8 mouse cellular contexts compared by ENCODE assay signal in the genomic region with DNA sequence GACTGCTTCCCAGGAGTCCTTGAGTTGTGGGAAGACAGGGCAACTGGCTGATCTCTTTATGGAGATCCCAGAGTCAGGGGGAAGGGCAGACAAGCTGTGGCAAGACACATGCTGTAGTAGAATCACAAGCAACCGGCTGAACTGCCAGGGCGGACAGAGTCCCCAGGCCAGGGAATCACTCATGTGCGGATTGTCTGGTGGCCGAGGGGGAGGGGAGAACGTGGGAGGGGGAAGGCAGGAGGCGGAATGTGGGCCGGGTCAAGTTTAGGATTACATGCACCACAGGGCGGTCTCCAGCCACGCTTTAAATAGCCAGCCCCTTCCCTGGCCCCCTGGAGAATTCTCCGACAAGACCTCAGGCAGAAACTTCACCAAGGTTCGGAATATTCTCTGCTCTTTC. TPM values are rescaled to one million over a fixed set of nuclear protein-coding genes. Genes with fewer than 3 reads are reported as not detected.
DNase-seq lines count a peak whose midpoint lies in the region; ATAC-seq and TF ChIP-seq lines count a peak whose summit lies in the region.

A gene (plus strand): TSS at position 274 of the 400 bp plus-strand sequence.

- H3K27ac ChIP-seq in lung, postnatal 0 days (ENCODE audit: low read length): no peak within 1 kb of the TSS
- H3K27ac ChIP-seq in forebrain, embryonic 11.5 days (ENCODE audit: low read depth, low read length): no peak within 1 kb of the TSS
- H3K27ac ChIP-seq in intestine, embryonic 15.5 days: no peak within 1 kb of the TSS
- peak within 1 kb of the TSS; percentile 78 for H3K27ac ChIP-seq in liver, adult 2 months (replicated peaks; ENCODE audit: insufficient read depth, low read depth, low read length)
- no peak within 1 kb of the TSS for H3K27ac ChIP-seq in stomach, embryonic 15.5 days

- no peak within 1 kb of the TSS for H3K9ac ChIP-seq in lung, postnatal 0 days (replicated peaks; ENCODE audit: low read depth)
- H3K9ac ChIP-seq in forebrain, embryonic 11.5 days (ENCODE audit: low read length): no peak within 1 kb of the TSS
- no peak within 1 kb of the TSS for H3K9ac ChIP-seq in intestine, embryonic 15.5 days
- H3K9ac ChIP-seq in liver, adult 2 months (ENCODE audit: low read depth, low read length): peak within 1 kb of the TSS; percentile 66
- no peak within 1 kb of the TSS for H3K9ac ChIP-seq in stomach, embryonic 15.5 days

- H3K36me3 ChIP-seq in lung, postnatal 0 days (ENCODE audit: insufficient read depth, low read length): no peaks in the 10 kb centered on the region
- H3K36me3 ChIP-seq in forebrain, embryonic 11.5 days (ENCODE audit: control insufficient read depth, insufficient read depth, low read length): no peaks in the 10 kb centered on the region
- no peaks in the 10 kb centered on the region for H3K36me3 ChIP-seq in intestine, embryonic 15.5 days
- H3K36me3 ChIP-seq in liver, adult 2 months (ENCODE audit: control insufficient read depth, insufficient read depth, low read length): no peaks in the 10 kb centered on the region
- no peaks in the 10 kb centered on the region for H3K36me3 ChIP-seq in stomach, embryonic 15.5 days

- H3K79me2 ChIP-seq in liver, adult 2 months (ENCODE audit: control insufficient read depth, insufficient read depth, low read length): 0 out of 2 replicates have a peak, but pooled peaks cover 4% of the 10 kb centered on the region

- H3K4me2 ChIP-seq in lung, postnatal 0 days (replicated peaks; ENCODE audit: low read depth, low read length): no peak within 1 kb of the TSS; the same call in 1 of the 2 replicates
- H3K4me2 ChIP-seq in forebrain, embryonic 11.5 days (ENCODE audit: low read depth, low read length, severe bottlenecking): no peak within 1 kb of the TSS
- H3K4me2 ChIP-seq in intestine, embryonic 15.5 days (replicated peaks): peak within 1 kb of the TSS; percentile 34
- H3K4me2 ChIP-seq in stomach, embryonic 15.5 days: peak within 1 kb of the TSS; percentile 32

- 4% methylated on average over 11 of the region's 11 CpGs for WGBS in lung, postnatal 0 days
- WGBS in forebrain, embryonic 11.5 days: 5% methylated on average over 11 of the region's 11 CpGs
- WGBS in intestine, embryonic 15.5 days: 3% methylated on average over 11 of the region's 11 CpGs
- WGBS in liver, adult 2 months: 5% methylated on average over 11 of the region's 11 CpGs
- 2% methylated on average over 11 of the region's 11 CpGs for WGBS in stomach, embryonic 15.5 days

- TF ChIP-seq EP300 in lung, postnatal 0 days (IDR thresholded peaks at IDR 0.05): no peak

- DNase-seq in lung, postnatal 0 days (ENCODE audit: low spot score): peak; percentile 10
- DNase-seq in lung, adult 18-20 months: no peak
- peak; percentile 70 for DNase-seq in forebrain, embryonic 11.5 days (ENCODE audit: low spot score)
- peak; percentile 90 for DNase-seq in liver, adult 2 months (ENCODE audit: extremely low read depth, low read depth, low spot score)
- DNase-seq in thymus, postnatal 14 days: no peak
- no peak for DNase-seq in cerebellum, adult 8-10 months

- H3K9me3 ChIP-seq in lung, postnatal 0 days (ENCODE audit: low read length): no peaks in the 10 kb centered on the region
- no peaks in the 10 kb centered on the region for H3K9me3 ChIP-seq in forebrain, embryonic 11.5 days (ENCODE audit: control insufficient read depth, low read length)
- no peaks in the 10 kb centered on the region for H3K9me3 ChIP-seq in intestine, embryonic 15.5 days
- no peaks in the 10 kb centered on the region for H3K9me3 ChIP-seq in stomach, embryonic 15.5 days

- no peaks in the 10 kb centered on the region for H3K4me1 ChIP-seq in lung, postnatal 0 days (ENCODE audit: insufficient read depth, low read depth, low read length)
- H3K4me1 ChIP-seq in forebrain, embryonic 11.5 days (replicated peaks; ENCODE audit: control insufficient read depth, insufficient read depth, low read length): 0 out of 2 replicates have a peak, but pooled peaks cover 5% of the 10 kb centered on the region
- 0 out of 2 replicates have a peak, but pooled peaks cover 8% of the 10 kb centered on the region for H3K4me1 ChIP-seq in intestine, embryonic 15.5 days (replicated peaks)
- H3K4me1 ChIP-seq in liver, adult 2 months (ENCODE audit: control insufficient read depth, insufficient read depth, low read length): peaks cover 16% of the 10 kb centered on the region
- H3K4me1 ChIP-seq in stomach, embryonic 15.5 days: 0 out of 2 replicates have a peak, but pooled peaks cover 7% of the 10 kb centered on the region

- peak; percentile 28; the same call in 1 of the 2 replicates for ATAC-seq in lung, postnatal 0 days
- peak; percentile 61; the same call in 1 of the 2 replicates for ATAC-seq in forebrain, embryonic 11.5 days (replicated peaks; ENCODE audit: low FRiP score)
- ATAC-seq in intestine, embryonic 15.5 days: peak; percentile 70
- ATAC-seq in stomach, embryonic 15.5 days (ENCODE audit: insufficient read depth, low FRiP score, low read depth): peak; percentile 59; the same call in 1 of the 2 replicates

- TF ChIP-seq CTCF in lung, postnatal 0 days (IDR thresholded peaks at IDR 0.05): no peak
- TF ChIP-seq CTCF in liver, adult 2 months (IDR thresholded peaks at IDR 0.05; ENCODE audit: low read depth, low read length): no peak

- H3K27me3 ChIP-seq in lung, postnatal 0 days (replicated peaks; ENCODE audit: insufficient read depth, low read length): no peaks in the 10 kb centered on the region
- no peaks in the 10 kb centered on the region for H3K27me3 ChIP-seq in forebrain, embryonic 11.5 days (ENCODE audit: control insufficient read depth, insufficient read depth, low read length)
- H3K27me3 ChIP-seq in intestine, embryonic 15.5 days (replicated peaks): no peaks in the 10 kb centered on the region; the same call in 1 of the 2 replicates
- no peaks in the 10 kb centered on the region for H3K27me3 ChIP-seq in liver, adult 2 months (ENCODE audit: control insufficient read depth, insufficient read depth, low read length)
- no peaks in the 10 kb centered on the region for H3K27me3 ChIP-seq in stomach, embryonic 15.5 days (replicated peaks)

- TF ChIP-seq POLR2A in liver, adult 2 months (IDR thresholded peaks at IDR 0.05; ENCODE audit: extremely low read depth, insufficient read depth, low read length): no peak

- no peak within 1 kb of the TSS for H3K4me3 ChIP-seq in lung, postnatal 0 days (ENCODE audit: low read depth, low read length)
- H3K4me3 ChIP-seq in forebrain, embryonic 11.5 days (ENCODE audit: low read depth, low read length): no peak within 1 kb of the TSS
- H3K4me3 ChIP-seq in intestine, embryonic 15.5 days (replicated peaks): no peak within 1 kb of the TSS
- peak within 1 kb of the TSS; percentile 44 for H3K4me3 ChIP-seq in liver, adult 2 months (ENCODE audit: insufficient read depth, low read depth, low read length)
- H3K4me3 ChIP-seq in stomach, embryonic 15.5 days (replicated peaks): no peak within 1 kb of the TSS

RNA-seq across cellular contexts. Expression of the gene that starts here (rescaled TPM):
- polyA plus RNA-seq in lung, postnatal 0 days (2015; fragmentation: Nextera tagmentation; extraction: Ambion mirVana): 0.26 and 0.42 TPM in 2 replicates
- 1.2 and 1.3 TPM in 2 replicates for polyA plus RNA-seq in forebrain, embryonic 11.5 days (2014; fragmentation: Nextera tagmentation; extraction: Ambion mirVana)
- 1.3 and 1.6 TPM in 2 replicates for polyA plus RNA-seq in intestine, embryonic 15.5 days (2015; fragmentation: Nextera tagmentation; extraction: Ambion mirVana)
- total RNA-seq in liver, adult 2 months (2014; rRNA removed): 159 and 178 TPM in 2 replicates
- 264 and 272 TPM in 2 replicates for polyA plus RNA-seq in liver, adult 2 months (2012; rRNA removed)
- 2.3 and 3.2 TPM in 2 replicates for polyA plus RNA-seq in stomach, embryonic 15.5 days (2015; fragmentation: Nextera tagmentation; extraction: Ambion mirVana)

Comparison
In these comparisons a context has a peak if more than half of its experiments do, and no peak if none do; other contexts are left out.
1. RNA of the gene that starts here (polyA plus RNA-seq): 264 to 272 TPM in liver, adult 2 months; 2.3 to 3.2 TPM in stomach, embryonic 15.5 days, 1.3 to 1.6 TPM in intestine, embryonic 15.5 days, 1.2 to 1.3 TPM in forebrain, embryonic 11.5 days and 0.26 to 0.42 TPM in lung, postnatal 0 days; every median in the first group is over 10 times any median in the second.
2. Peak in DNase-seq and ATAC-seq in lung, postnatal 0 days; RNA of the gene not detected or under 1 TPM.
3. DNase-seq: peak in forebrain, embryonic 11.5 days (single experiment) and liver, adult 2 months (single experiment); none in lung, adult 18-20 months (0 of 2), thymus, postnatal 14 days (single experiment) and cerebellum, adult 8-10 months (single experiment).
4. H3K4me2 ChIP-seq: peak in intestine, embryonic 15.5 days (single experiment) and stomach, embryonic 15.5 days (single experiment); none in lung, postnatal 0 days (single experiment) and forebrain, embryonic 11.5 days (single experiment).
5. Peak in every context shown above with its lines, with median percentiles within 50 percentile points of each other: ATAC-seq.